Mouse (Mus musculus) lung, postnatal 0 days (tissue): ENCODE results near the gene Nadk2. TPM values are rescaled to one million over a fixed set of nuclear protein-coding genes. Genes with fewer than 3 reads are reported as not detected.
A peak's percentile ranks its signal among the peaks of the same experiment; 100 is the strongest.

ENCODE experiments used
- ATAC-seq: fragments of 200-750 bp; cut with Nextera tagmentation; 2 replicates; pipeline ENCODE4 v1.8.0; 2017; ENCODE audit warnings: moderate library complexity
- DNase-seq: peaks from one replicate; pipeline ENCODE4 v3.0.0-alpha.2; 2016; ENCODE audit warnings: low spot score
- H3K27ac ChIP-seq: fragments of 300-500 bp; sonication (generic); 2 replicates; pipeline ENCODE4 v1.5.1; 2014; ENCODE audit warnings: antibody characterized with exemption, mild to moderate bottlenecking, low read length, mixed read lengths
- H3K27me3 ChIP-seq: fragments of 300-500 bp; sonication (generic); replicated peaks from 2 replicates; pipeline ENCODE4 v1.6.1; 2014; ENCODE audit warnings: low read length, mixed read lengths; ENCODE audit not compliant: insufficient read depth
- H3K36me3 ChIP-seq: fragments of 300-500 bp; sonication (generic); 2 replicates; pipeline ENCODE4 v1.6.1; 2014; ENCODE audit warnings: low read length, mixed read lengths; ENCODE audit not compliant: insufficient read depth
- H3K4me1 ChIP-seq: fragments of 300-500 bp; sonication (generic); 2 replicates; pipeline ENCODE4 v1.6.1; 2014; ENCODE audit warnings: antibody characterized with exemption, low read depth, low read length, mixed read lengths; ENCODE audit not compliant: insufficient read depth
- H3K4me2 ChIP-seq: fragments of 300-500 bp; sonication (generic); replicated peaks from 2 replicates; pipeline ENCODE4 v1.6.1; 2014; ENCODE audit warnings: low read depth, mild to moderate bottlenecking, low read length, moderate library complexity, mixed read lengths
- H3K4me3 ChIP-seq: fragments of 300-500 bp; sonication (generic); 2 replicates; pipeline ENCODE4 v1.5.1; 2014; ENCODE audit warnings: low read depth, low read length
- H3K9ac ChIP-seq: fragments of 300-500 bp; sonication (generic); replicated peaks from 2 replicates; pipeline ENCODE4 v1.6.1; 2014; ENCODE audit warnings: low read depth, mild to moderate bottlenecking
- H3K9me3 ChIP-seq: fragments of 300-500 bp; sonication (generic); 2 replicates; pipeline ENCODE4 v1.6.1; 2016; ENCODE audit warnings: low read length, mixed read lengths
- CTCF ChIP-seq: IDR thresholded peaks from 2 replicates; pipeline ENCODE4 v1.5.1; 2016; ENCODE audit warnings: antibody characterized with exemption, mild to moderate bottlenecking
- EP300 ChIP-seq: IDR thresholded peaks from 2 replicates; pipeline ENCODE4 v1.6.1; 2016; ENCODE audit warnings: antibody characterized with exemption, mild to moderate bottlenecking, control low read depth
- WGBS: fragments of 180-500 bp; shearing (Covaris S2); extraction: QIAGEN DNeasy Blood & Tissue Kit; methylation state at CpG from one replicate; pipeline ENCODE4 v1.1.7; 2014; 5-methylcytosine and 5-hydroxymethylcytosine counted together
- polyA plus RNA-seq: library from polyadenylated mRNA; unstranded; fragments of >200 nt; fragmentation: Nextera tagmentation; extraction: Ambion mirVana; gene quantifications from 2 replicates; pipeline ENCODE4 v1.2.1, GENCODE M21; 2015

The Nadk2 gene
- polyA plus RNA-seq = 20.0 and 21.9 TPM in 2 replicates

DNA sequence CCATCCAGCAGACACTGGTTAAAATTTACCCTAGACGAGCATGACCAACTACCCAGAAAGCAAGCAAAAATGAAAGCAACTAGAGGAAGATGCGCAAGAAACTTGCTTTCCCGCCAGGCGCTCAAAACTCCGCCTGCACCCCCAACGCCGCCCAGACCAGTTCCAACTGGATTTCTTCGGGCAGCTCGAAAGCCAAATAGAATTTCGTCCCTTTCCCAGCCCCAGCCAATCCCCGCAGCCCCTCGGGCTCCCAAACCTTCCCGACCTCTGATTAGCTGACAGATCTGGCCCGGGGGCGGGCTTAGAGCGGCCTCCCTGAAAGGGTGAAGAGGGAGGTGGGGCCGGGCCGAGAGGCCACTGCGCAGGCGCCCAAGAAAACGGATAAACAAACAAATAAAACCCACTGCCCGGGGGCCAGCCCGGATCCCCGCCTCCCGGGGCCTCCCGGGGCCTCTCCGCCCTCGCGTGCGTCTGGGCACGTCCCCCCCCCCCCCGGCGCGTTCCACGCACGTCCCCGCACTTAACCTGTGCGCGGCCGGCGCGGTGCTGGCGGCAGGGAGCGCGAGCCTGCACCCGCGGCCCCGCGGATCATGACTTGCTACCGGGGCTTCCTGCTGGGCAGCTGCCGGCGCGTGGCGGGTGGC is at the start of gene Nadk2:
TSS of gene Nadk2 (plus strand) at position 349 of the 644 bp plus-strand sequence.
- Histone ChIP-seq H3K4me2 (peak within 1 kb of the TSS; percentile 86), H3K9me3 (no peaks in the 10 kb centered on the region), H3K27me3 (no peaks in the 10 kb centered on the region), H3K9ac (peak within 1 kb of the TSS; percentile 85), H3K36me3 (no peaks in the 10 kb centered on the region), H3K4me1 (peaks cover 19% of the 10 kb centered on the region), H3K27ac (peak within 1 kb of the TSS; percentile 90), H3K4me3 (peak within 1 kb of the TSS; percentile 71)
- WGBS = under 1% methylated on average over 36 of the region's 54 CpGs
- ATAC-seq (peak; percentile 98), DNase-seq (peak; percentile 99)
- TF ChIP-seq CTCF (no peak), EP300 (peak; percentile 59)

DNA sequence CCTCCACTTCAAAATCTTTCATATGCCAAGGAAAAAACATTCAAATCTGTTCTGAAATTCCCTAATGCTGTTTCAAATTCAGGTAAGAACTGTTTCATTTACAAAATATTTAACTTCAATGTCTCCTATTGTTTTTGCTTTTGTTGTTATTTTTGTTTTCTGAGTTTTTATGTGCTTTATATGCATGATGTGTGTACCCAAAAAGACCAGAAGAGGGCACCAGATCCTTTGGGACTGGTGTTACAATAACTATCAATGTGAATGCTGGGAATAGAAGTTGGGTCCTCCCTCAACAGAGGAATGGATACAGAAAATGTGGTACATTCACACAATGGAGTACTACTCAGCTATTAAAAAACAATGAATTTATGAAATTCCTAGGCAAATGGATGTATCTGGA is 15.4 kb upstream of the Nadk2 start:
- Histone ChIP-seq H3K9ac (no peak overlapping the region), H3K36me3 (no peaks in the 10 kb centered on the region), H3K9me3 (no peaks in the 10 kb centered on the region), H3K27ac (no peak overlapping the region), H3K27me3 (no peaks in the 10 kb centered on the region), H3K4me1 (no peaks in the 10 kb centered on the region), H3K4me2 (no peak overlapping the region), H3K4me3 (no peak overlapping the region)
- ATAC-seq (no peak), DNase-seq (no peak)
- TF ChIP-seq EP300 = no peak
- TF ChIP-seq CTCF = peak; percentile 43

DNA sequence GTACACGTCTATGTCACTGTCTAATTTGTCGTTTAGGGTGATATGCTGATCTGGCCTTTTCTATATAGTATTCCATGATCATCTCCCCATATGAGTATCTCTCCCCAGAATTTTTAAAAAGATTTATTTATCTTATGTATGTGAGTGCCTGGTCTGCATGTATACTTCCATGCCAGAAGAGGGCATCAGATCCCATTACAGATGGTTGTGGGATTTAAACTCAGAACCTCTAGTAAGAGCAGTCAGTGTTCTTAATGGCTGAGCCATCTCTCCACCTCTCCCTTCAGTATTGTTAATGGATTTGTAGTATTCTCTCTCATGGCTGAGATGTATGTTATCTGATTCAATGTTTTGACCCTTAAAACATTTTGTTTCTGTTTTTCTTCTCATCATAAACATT is 11.2 kb upstream of the Nadk2 start:
- Histone ChIP-seq H3K9me3 (no peaks in the 10 kb centered on the region), H3K4me2 (no peak overlapping the region), H3K27me3 (no peaks in the 10 kb centered on the region), H3K4me3 (no peak overlapping the region), H3K9ac (no peak overlapping the region), H3K36me3 (no peaks in the 10 kb centered on the region), H3K4me1 (no peaks in the 10 kb centered on the region), H3K27ac (no peak overlapping the region)
- DNase-seq (no peak), ATAC-seq (no peak)
- WGBS = 81% methylated on average over 2 of the region's 2 CpGs
- no peak for TF ChIP-seq CTCF
- no peak for TF ChIP-seq EP300

DNA sequence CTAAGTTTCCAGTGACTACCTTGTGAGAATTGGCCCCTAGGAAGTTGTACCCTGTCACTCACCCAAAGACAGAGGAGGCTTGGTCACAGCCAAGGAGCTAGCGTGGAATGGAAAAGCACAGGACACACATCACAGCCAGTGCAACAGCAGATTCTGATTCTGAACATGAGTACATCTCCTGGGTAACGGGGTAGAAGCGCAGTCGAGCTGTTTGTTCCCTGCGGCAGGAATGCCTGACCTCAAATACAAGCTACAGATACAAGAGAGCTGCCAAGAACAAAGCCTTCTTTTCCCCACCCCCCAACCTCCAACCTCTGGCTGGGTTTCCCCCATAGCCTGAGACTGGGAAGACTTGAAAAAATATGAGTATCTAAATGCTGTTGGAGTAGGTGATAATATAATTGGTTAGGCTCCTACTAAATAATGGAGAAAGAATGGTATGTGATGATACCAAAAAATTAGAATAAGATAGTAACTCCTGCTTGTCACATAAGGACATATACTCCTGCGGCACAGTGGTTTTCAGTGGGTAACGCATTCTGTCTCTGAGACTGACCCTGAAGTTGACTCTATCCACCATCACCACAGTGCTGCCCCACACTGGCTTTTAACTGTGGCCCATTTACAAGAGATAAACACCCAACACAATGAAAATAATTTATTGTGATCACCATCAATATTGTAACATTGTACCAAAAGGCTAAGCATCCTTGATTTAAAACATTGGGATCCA is 9.7 kb upstream of the Nadk2 start:
- 61% methylated on average over 7 of the region's 7 CpGs for WGBS
- Histone ChIP-seq H3K9ac (no peak overlapping the region), H3K4me1 (no peaks in the 10 kb centered on the region), H3K27me3 (no peaks in the 10 kb centered on the region), H3K9me3 (no peaks in the 10 kb centered on the region), H3K27ac (no peak overlapping the region), H3K4me2 (no peak overlapping the region), H3K36me3 (no peaks in the 10 kb centered on the region), H3K4me3 (no peak overlapping the region)
- DNase-seq (no peak), ATAC-seq (no peak)
- TF ChIP-seq EP300 = no peak
- no peak for TF ChIP-seq CTCF

DNA sequence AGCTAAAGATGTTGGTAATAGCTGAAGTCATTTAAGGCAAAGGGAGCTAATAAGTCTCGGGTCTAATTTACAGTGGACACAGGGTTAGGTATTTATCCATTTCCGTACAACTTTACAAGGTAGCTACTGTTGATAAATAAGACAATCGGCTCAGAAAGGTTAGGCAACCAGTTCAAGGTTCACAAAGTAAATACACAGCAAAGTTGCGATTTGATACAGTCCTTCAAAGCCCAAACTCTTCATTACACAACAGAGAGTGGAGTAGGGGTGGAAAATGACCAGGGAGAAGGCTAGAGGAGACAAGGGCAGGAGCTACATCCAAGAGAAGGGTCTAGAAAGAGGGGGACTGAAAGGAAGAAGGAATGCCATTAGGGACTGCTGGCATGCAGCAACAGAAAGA is 2.2 kb upstream of the Nadk2 start:
- ATAC-seq (no peak), DNase-seq (no peak)
- Histone ChIP-seq H3K4me2 (no peak overlapping the region), H3K4me3 (no peak overlapping the region), H3K27ac (no peak overlapping the region), H3K27me3 (no peaks in the 10 kb centered on the region), H3K9me3 (no peaks in the 10 kb centered on the region), H3K9ac (no peak overlapping the region), H3K4me1 (peaks cover 5% of the 10 kb centered on the region; the same call in 1 of the 2 replicates), H3K36me3 (no peaks in the 10 kb centered on the region)
- 64% methylated on average over 4 of the region's 4 CpGs for WGBS
- TF ChIP-seq EP300 (no peak), CTCF (no peak)

DNA sequence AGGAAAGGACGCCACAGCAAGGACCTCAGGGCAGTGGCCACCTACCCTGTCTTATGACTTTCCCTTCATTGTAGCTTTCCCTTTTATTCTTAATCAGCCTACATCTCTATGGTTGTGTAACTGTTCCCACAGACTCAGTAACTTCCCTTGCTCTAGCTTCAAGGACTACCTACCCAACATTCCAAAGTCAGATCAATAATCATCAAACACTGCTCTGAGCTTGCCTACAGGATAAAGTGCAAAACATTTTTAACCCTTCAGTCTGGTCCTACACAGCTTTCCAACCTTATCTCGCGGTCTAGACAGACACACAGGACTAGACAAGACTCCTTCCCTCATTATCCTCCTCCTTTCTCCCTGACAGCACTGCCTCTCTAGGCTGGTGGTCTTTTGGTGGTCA is 707 bp upstream of the Nadk2 start:
- Histone ChIP-seq H3K9ac (peak overlapping the region; percentile 34; the same call in 1 of the 2 replicates), H3K27ac (peak overlapping the region; percentile 54), H3K4me3 (peak overlapping the region; percentile 71), H3K9me3 (no peaks in the 10 kb centered on the region), H3K4me1 (peaks cover 14% of the 10 kb centered on the region), H3K4me2 (peak overlapping the region; percentile 77), H3K27me3 (no peaks in the 10 kb centered on the region), H3K36me3 (no peaks in the 10 kb centered on the region)
- DNase-seq (no peak), ATAC-seq (no peak)
- WGBS = 0% methylated on average over 3 of the region's 3 CpGs
- no peak for TF ChIP-seq EP300
- TF ChIP-seq CTCF = no peak
